30 mouse cellular contexts compared by ENCODE assay signal in genomic region chr3:89502551-89502950, GRCm38 (mm10). TPM values are rescaled to one million over a fixed set of nuclear protein-coding genes. Genes with fewer than 3 reads are reported as not detected.
DNase-seq lines count a peak whose midpoint lies in the region; ATAC-seq and TF ChIP-seq lines count a peak whose summit lies in the region.
"Had no signal": no experiment of that assay in that cellular context is flagged by ENCODE, and none has a peak within 500 bp of the region (broad histone marks: within the 10 kb centered on the region; RNA-seq: fewer than 3 reads in every experiment).

No protein-coding gene starts in this region.

- no peak overlapping the region for H3K4me2 ChIP-seq in forebrain, embryonic 12.5 days
- H3K4me2 ChIP-seq: embryonic facial prominence, embryonic 13.5 days; heart, embryonic 13.5 days; hindbrain, embryonic 14.5 days had no signal

- H3K36me3 ChIP-seq in C2C12 (ENCODE audit: control insufficient read depth, insufficient read depth) = no peaks in the 10 kb centered on the region
- H3K36me3 ChIP-seq in forebrain, embryonic 12.5 days (replicated peaks) = no peaks in the 10 kb centered on the region
- H3K36me3 ChIP-seq: embryonic facial prominence, embryonic 10.5 days; embryonic facial prominence, embryonic 13.5 days; G1E; heart, embryonic 10.5 days; heart, embryonic 13.5 days had no signal

- H3ac ChIP-seq in C2C12 (ENCODE audit: control insufficient read depth, insufficient read length, low read depth) = no peak overlapping the region

- H3K27me3 ChIP-seq in C2C12 (ENCODE audit: control insufficient read depth, insufficient read depth, insufficient read length) = peaks cover 44% of the 10 kb centered on the region
- peaks cover 5% of the 10 kb centered on the region; the same call in 1 of the 2 replicates for H3K27me3 ChIP-seq in forebrain, embryonic 12.5 days

- ATAC-seq in granulocyte monocyte progenitor cell, adult 5-6 weeks (replicated peaks; ENCODE audit: poor library complexity, severe bottlenecking) = 0 out of 2 replicates have a peak, but pooled peaks have one; percentile 27
- ATAC-seq in forebrain, embryonic 12.5 days (ENCODE audit: low FRiP score) = no peak
- ATAC-seq: forebrain, embryonic 14.5 days; hindbrain, postnatal 0 days; inflammation-experienced regulatory T-cells, adult 6 months; intestine, embryonic 16.5 days; Patski had no signal

- H3K4me3 ChIP-seq in C2C12 (ENCODE audit: insufficient read depth, poor library complexity, severe bottlenecking) = no peak overlapping the region
- no peak overlapping the region for H3K4me3 ChIP-seq in forebrain, embryonic 12.5 days (replicated peaks)
- H3K4me3 ChIP-seq: embryonic facial prominence, embryonic 10.5 days; embryonic facial prominence, embryonic 13.5 days; erythroblast, embryonic 14.5 days; heart, adult 2 months; heart, embryonic 10.5 days; heart, embryonic 13.5 days had no signal

- no peak overlapping the region for H3K9ac ChIP-seq in forebrain, embryonic 12.5 days
- H3K9ac ChIP-seq: embryonic facial prominence, embryonic 13.5 days; heart, embryonic 13.5 days; hindbrain, embryonic 14.5 days had no signal

- H3K9me3 ChIP-seq in forebrain, embryonic 12.5 days = no peaks in the 10 kb centered on the region
- H3K9me3 ChIP-seq: embryonic facial prominence, embryonic 10.5 days; embryonic facial prominence, embryonic 13.5 days; G1E; heart, embryonic 10.5 days; heart, embryonic 13.5 days had no signal

- H3K4me1 ChIP-seq in forebrain, embryonic 12.5 days = no peaks in the 10 kb centered on the region
- H3K4me1 ChIP-seq: heart, embryonic 10.5 days; heart, embryonic 13.5 days had no signal

- DNase-seq in natural killer cell, adult 2 months (ENCODE audit: low spot score in 2 of 2) = peak; percentile 77 to 89
- DNase-seq in left cerebral cortex, postnatal 4 days = no peak
- no peak for DNase-seq in testis, postnatal 14 days (ENCODE audit: low spot score)
- DNase-seq: adrenal gland, postnatal 14 days; B cell, adult 2 months; cerebellum, adult 11 months; cerebellum, adult 2 months; cerebellum, adult 9-11 months; cerebellum, postnatal 25 days; embryo, embryonic 11 days; gastrocnemius, postnatal 25 days; heart, adult 2 months; heart, postnatal 14 days; heart, postnatal 4 days had no signal

- no peaks in the 10 kb centered on the region for H3K79me2 ChIP-seq in C2C12 (ENCODE audit: control insufficient read depth, insufficient read depth)

- intact Hi-C loops in left cerebral cortex, postnatal 4 days (cut with DNase I) = no loop called here

- H3K27ac ChIP-seq in forebrain, embryonic 12.5 days = no peak overlapping the region
- H3K27ac ChIP-seq: embryonic facial prominence, embryonic 10.5 days; embryonic facial prominence, embryonic 13.5 days; heart, adult 2 months; heart, embryonic 10.5 days; heart, embryonic 13.5 days; hindbrain, embryonic 14.5 days; hindbrain, postnatal 0 days had no signal

- TF ChIP-seq CTCF in C2C12 (IDR thresholded peaks at IDR 0.05; ENCODE audit: control insufficient read depth, insufficient read depth, insufficient read length) = no peak

- WGBS in forebrain, embryonic 12.5 days = 88% methylated on average over 7 of the region's 7 CpGs

- H3K79me3 ChIP-seq in C2C12 (ENCODE audit: low read depth) = no peaks in the 10 kb centered on the region

TF ChIP-seq in C2C12, 6 proteins besides CTCF, POLR2A, EP300 and RAD21:
- TF ChIP-seq CEBPB (IDR thresholded peaks at IDR 0.05; ENCODE audit: low read depth) (no peak), USF1 (IDR thresholded peaks at IDR 0.05; ENCODE audit: low read depth) (peak; percentile 30)

RNA-seq across cellular contexts. Expression of gene Kcnn3, which starts 17.4 kb away (rescaled TPM):
- 0.01 TPM for polyA plus RNA-seq in C2C12 (2012; fragmentation: generic; extraction: Trizol)
- not detected in 2 replicates for total RNA-seq in granulocyte monocyte progenitor cell, adult 5-6 weeks (2014; fragmentation: Nextera tagmentation)
- not detected in 2 replicates for total RNA-seq in granulocyte monocyte progenitor cell, adult 5-6 weeks (2017)
- 2.0 and 2.3 TPM in 2 replicates for polyA plus RNA-seq in forebrain, embryonic 12.5 days (2016; fragmentation: Nextera tagmentation; extraction: Ambion mirVana)
- 10 to 100 TPM; 19.5 to 20.7 TPM for total RNA-seq in left cerebral cortex, postnatal 4 days (2021)
- total RNA-seq: CH12.LX had no signal
- polyA plus RNA-seq: G1E; inflammation-experienced regulatory T-cells, adult 6 months had no signal

RNA-seq across cellular contexts. Expression of gene Pmvk, which starts 48.2 kb away (rescaled TPM):
- polyA plus RNA-seq in C2C12 (2012; fragmentation: generic; extraction: Trizol) = 36.6 TPM
- total RNA-seq in granulocyte monocyte progenitor cell, adult 5-6 weeks (2014; fragmentation: Nextera tagmentation) = 13.3 and 20.7 TPM in 2 replicates
- total RNA-seq in granulocyte monocyte progenitor cell, adult 5-6 weeks (2017) = 9.5 and 22.8 TPM in 2 replicates
- 65.6 and 66.1 TPM in 2 replicates for polyA plus RNA-seq in forebrain, embryonic 12.5 days (2016; fragmentation: Nextera tagmentation; extraction: Ambion mirVana)
- 10 to 100 TPM; 43.7 to 53.4 TPM for total RNA-seq in left cerebral cortex, postnatal 4 days (2021)

Comparison
In these comparisons a context has a peak if more than half of its experiments do, and no peak if none do; other contexts are left out.
1. DNase-seq: peak in natural killer cell, adult 2 months (2 of 2); none in left cerebral cortex, postnatal 4 days (single experiment) and testis, postnatal 14 days (single experiment).
2. RNA of gene Kcnn3, which starts 17.4 kb away (total RNA-seq): 19.5 to 20.7 TPM in left cerebral cortex, postnatal 4 days; not detected in granulocyte monocyte progenitor cell, adult 5-6 weeks; every median in the first group is over 10 times any median in the second.